Mouse (Mus musculus) bone marrow, adult 2 months (tissue): ENCODE measurements around the gene P4ha2.

Source experiments
- CTCF ChIP-seq: fragments of 200-500 bp; IDR thresholded peaks from 2 replicates; pipeline ENCODE4 v1.5.1; 2011; ENCODE audit warnings: low read length, control low read depth; ENCODE audit not compliant: control insufficient read depth, insufficient read depth
- POLR2A ChIP-seq: fragments of 200-500 bp; IDR thresholded peaks from 2 replicates; pipeline ENCODE4 v1.6.1; 2011; ENCODE audit warnings: low read depth, mild to moderate bottlenecking, control low read depth, low read length, borderline replicate concordance; ENCODE audit not compliant: control insufficient read depth

DNA sequence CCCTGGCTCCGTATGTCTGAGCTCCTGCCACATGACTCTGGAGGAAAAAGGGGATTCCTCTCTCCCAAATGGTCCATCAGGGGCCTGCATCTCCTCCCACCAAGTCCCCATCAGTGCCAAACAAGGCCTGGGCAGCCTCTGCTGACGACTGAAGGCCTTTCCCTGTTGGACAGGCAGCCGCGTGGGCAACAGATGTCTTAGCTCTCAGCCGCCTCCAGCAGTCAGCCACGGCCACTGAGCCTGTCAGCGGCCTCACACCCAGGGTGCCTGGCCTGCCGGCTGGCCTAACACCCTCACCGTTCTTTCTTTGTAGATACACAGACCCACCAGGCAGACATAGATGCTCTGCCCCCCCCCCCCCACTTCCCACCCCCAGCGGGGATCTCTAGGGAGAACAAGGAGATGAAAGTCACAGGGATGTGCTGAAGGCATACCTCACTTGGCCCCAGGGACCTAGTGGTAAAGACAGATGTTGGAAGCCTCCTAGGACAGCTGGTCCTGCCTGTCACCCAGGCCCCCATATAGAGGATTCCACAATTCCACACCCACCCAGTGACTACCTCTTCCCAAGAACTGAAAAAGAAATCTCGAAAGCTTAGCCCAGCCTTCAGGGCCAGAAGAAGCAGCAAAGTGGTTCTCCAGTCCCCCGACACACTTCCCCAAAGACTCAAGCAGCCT, 32.4 kb upstream of the P4ha2 start:
- TF ChIP-seq CTCF = no peak
- no peak for TF ChIP-seq POLR2A
